Mouse (Mus musculus): ENCODE data around the gene Imp3. TPM values are rescaled to one million over a fixed set of nuclear protein-coding genes. Genes with fewer than 3 reads are reported as not detected.

The Imp3 gene
- polyA plus RNA-seq (2015; fragmentation: Nextera tagmentation; extraction: Ambion mirVana), result 73.7 and 77.5 TPM in 2 replicates

DNA sequence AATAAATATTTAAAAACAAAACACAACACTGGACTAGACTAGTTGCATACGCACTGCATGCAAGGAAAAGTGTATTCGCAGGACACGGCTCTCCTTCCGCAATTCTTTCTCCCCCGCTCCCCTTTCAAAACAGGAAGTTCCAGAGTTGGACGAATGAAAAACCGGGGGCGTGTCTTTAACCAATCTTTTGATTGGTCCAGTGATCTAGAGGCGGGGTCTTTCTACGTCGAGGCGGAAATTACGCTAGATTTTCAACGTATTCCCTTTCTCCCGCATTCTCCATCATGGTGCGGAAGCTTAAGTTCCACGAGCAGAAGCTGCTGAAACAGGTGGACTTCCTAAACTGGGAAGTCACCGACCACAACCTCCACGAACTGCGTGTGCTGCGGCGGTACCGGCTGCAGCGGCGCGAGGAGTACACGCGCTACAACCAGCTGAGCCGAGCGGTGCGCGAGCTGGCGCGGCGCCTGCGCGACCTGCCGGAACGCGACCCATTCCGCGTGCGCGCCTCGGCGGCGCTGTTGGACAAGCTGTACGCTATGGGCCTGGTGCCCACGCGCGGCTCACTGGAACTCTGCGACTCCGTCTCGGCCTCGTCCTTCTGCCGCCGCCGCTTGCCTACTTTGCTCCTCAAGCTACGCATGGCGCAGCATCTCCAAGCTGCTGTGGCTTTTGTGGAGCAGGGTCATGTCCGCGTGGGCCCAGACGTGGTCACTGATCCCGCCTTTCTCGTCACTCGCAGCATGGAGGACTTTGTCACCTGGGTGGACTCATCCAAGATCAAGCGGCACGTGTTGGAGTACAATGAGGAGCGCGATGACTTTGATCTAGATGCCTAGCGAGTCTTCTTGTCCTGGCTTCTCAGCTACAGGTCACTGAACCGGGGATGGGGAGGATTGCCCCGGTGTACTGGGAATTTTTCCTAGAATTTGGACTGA, at the start of gene Imp3:
Imp3 (plus strand) TSS at position 253 of the 938 bp plus-strand sequence.
- H3K27ac ChIP-seq (replicated peaks), result peak within 1 kb of the TSS; percentile 96
- peak within 1 kb of the TSS; percentile 85 for H3K4me2 ChIP-seq
- peak within 1 kb of the TSS; percentile 78 for H3K9ac ChIP-seq (replicated peaks)
- H3K36me3 ChIP-seq, result no peaks in the 10 kb centered on the region
- under 1% methylated on average over 73 of the region's 73 CpGs for WGBS
- no peaks in the 10 kb centered on the region for H3K27me3 ChIP-seq (replicated peaks)
- no peaks in the 10 kb centered on the region for H3K9me3 ChIP-seq (replicated peaks)
- peaks cover 27% of the 10 kb centered on the region for H3K4me1 ChIP-seq
- ATAC-seq (ENCODE audit: low FRiP score), result peak; percentile 97
- peak within 1 kb of the TSS; percentile 94 for H3K4me3 ChIP-seq (replicated peaks)

- H3K9ac ChIP-seq (replicated peaks), result no peak overlapping the region
- peaks cover 18% of the 10 kb centered on the region for H3K4me1 ChIP-seq
- 94% methylated on average over 16 of the region's 16 CpGs for WGBS
- no peaks in the 10 kb centered on the region for H3K36me3 ChIP-seq
- no peak overlapping the region for H3K27ac ChIP-seq (replicated peaks)
- ATAC-seq (ENCODE audit: low FRiP score), result no peak
- H3K4me3 ChIP-seq (replicated peaks), result no peak overlapping the region
- no peaks in the 10 kb centered on the region for H3K9me3 ChIP-seq (replicated peaks)
- peaks cover 4% of the 10 kb centered on the region for H3K27me3 ChIP-seq (replicated peaks)
- no peak overlapping the region for H3K4me2 ChIP-seq
These were observed 49.7 kb upstream of the Imp3 start for GRCm38 (mm10) chr9:56887581-56887980.

DNA sequence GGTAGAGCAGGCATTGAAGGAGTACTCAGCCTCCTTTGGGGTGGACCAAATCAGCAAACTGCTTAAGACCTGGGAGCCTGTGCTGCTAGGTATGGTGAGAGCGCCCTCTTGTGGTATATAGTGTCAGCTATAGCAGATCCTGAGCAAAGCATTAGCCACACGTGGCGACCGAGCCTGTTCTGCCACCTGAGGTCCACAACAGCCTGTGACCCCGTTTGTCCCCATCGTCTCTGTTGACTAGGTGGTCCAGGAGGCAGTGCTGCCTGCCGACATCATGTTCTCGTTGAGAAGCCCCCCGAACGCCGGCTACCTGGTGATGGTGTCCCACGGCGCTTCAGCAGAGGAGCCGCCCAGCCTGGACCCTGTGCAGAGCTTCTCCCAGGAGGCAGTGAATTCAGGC, 47.5 kb upstream of the Imp3 start:
- Histone ChIP-seq H3K27me3 (replicated peaks) (peaks cover 7% of the 10 kb centered on the region), H3K27ac (replicated peaks) (no peak overlapping the region), H3K9me3 (replicated peaks) (no peaks in the 10 kb centered on the region), H3K4me3 (replicated peaks) (peak overlapping the region; percentile 29), H3K36me3 (no peaks in the 10 kb centered on the region), H3K4me1 (peaks cover 25% of the 10 kb centered on the region), H3K9ac (replicated peaks) (peak overlapping the region; percentile 27; the same call in 1 of the 2 replicates), H3K4me2 (peak overlapping the region; percentile 62)
- 7% methylated on average over 14 of the region's 14 CpGs for WGBS
- peak; percentile 71 for ATAC-seq (ENCODE audit: low FRiP score)

GRCm38 (mm10) chr9:56890522-56891250, 46.6 kb upstream of the Imp3 start:
- ATAC-seq (ENCODE audit: low FRiP score), result no peak

GRCm38 (mm10) chr9:56891517-56892011, 45.7 kb upstream of the Imp3 start:
- ATAC-seq (ENCODE audit: low FRiP score), result peak; percentile 32; the same call in 1 of the 2 replicates
- Histone ChIP-seq H3K4me2 (peak overlapping the region; percentile 50), H3K4me1 (peaks cover 25% of the 10 kb centered on the region), H3K9ac (replicated peaks) (peak overlapping the region; percentile 33; the same call in 1 of the 2 replicates), H3K36me3 (no peaks in the 10 kb centered on the region), H3K27ac (replicated peaks) (no peak overlapping the region), H3K4me3 (replicated peaks) (no peak overlapping the region), H3K9me3 (replicated peaks) (no peaks in the 10 kb centered on the region), H3K27me3 (replicated peaks) (peaks cover 7% of the 10 kb centered on the region)
- WGBS, result 28% methylated on average over 12 of the region's 12 CpGs

More at GRCm38 (mm10) chr9:56890522-56891250, 46.6 kb upstream of the Imp3 start:
- H3K4me2 ChIP-seq, result peak overlapping the region; percentile 62; the same call in 1 of the 2 replicates
- no peak overlapping the region for H3K4me3 ChIP-seq (replicated peaks)
- no peaks in the 10 kb centered on the region for H3K9me3 ChIP-seq (replicated peaks)
- no peaks in the 10 kb centered on the region for H3K36me3 ChIP-seq
- no peak overlapping the region for H3K27ac ChIP-seq (replicated peaks)
- 0 out of 2 replicates have a peak overlapping the region, but pooled peaks have one; percentile 27 for H3K9ac ChIP-seq (replicated peaks)
- peaks cover 7% of the 10 kb centered on the region for H3K27me3 ChIP-seq (replicated peaks)
- H3K4me1 ChIP-seq, result peaks cover 25% of the 10 kb centered on the region
- WGBS, result 73% methylated on average over 11 of the region's 11 CpGs

DNA sequence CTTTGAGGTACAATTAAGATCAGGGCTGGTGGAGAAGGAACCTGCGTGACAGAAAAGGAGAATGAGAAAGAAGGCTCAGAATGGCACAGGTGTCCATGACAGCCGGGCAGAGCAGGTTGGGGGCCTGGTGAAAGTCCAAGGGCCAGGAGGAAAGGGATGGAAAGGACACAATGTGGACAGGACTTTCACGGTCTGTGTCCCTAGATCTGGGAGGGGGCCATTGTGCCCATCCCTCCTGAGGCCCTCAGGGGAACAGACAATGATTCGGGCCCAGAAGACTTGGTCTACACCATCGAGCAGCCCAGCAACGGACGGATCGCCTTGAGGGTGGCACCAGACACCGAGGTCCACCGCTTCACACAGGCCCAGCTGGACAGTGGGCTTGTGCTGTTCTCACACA, 45.2 kb upstream of the Imp3 start:
- 90% methylated on average over 10 of the region's 10 CpGs for WGBS
- no peak overlapping the region for H3K27ac ChIP-seq (replicated peaks)
- ATAC-seq (ENCODE audit: low FRiP score), result no peak
- peak overlapping the region; percentile 50; the same call in 1 of the 2 replicates for H3K4me2 ChIP-seq
- no peak overlapping the region for H3K4me3 ChIP-seq (replicated peaks)
- H3K4me1 ChIP-seq, result peaks cover 25% of the 10 kb centered on the region
- H3K36me3 ChIP-seq, result no peaks in the 10 kb centered on the region
- no peaks in the 10 kb centered on the region for H3K9me3 ChIP-seq (replicated peaks)
- no peak overlapping the region for H3K9ac ChIP-seq (replicated peaks)
- H3K27me3 ChIP-seq (replicated peaks), result peaks cover 7% of the 10 kb centered on the region

- Histone ChIP-seq H3K4me2 (no peak overlapping the region), H3K4me1 (peaks cover 25% of the 10 kb centered on the region), H3K36me3 (no peaks in the 10 kb centered on the region), H3K9me3 (replicated peaks) (no peaks in the 10 kb centered on the region), H3K4me3 (replicated peaks) (no peak overlapping the region), H3K27ac (replicated peaks) (no peak overlapping the region), H3K9ac (replicated peaks) (no peak overlapping the region), H3K27me3 (replicated peaks) (peaks cover 7% of the 10 kb centered on the region; the same call in 1 of the 2 replicates)
- 49% methylated on average over 8 of the region's 8 CpGs for WGBS
- no peak for ATAC-seq (ENCODE audit: low FRiP score)
These were observed 44.0 kb upstream of the Imp3 start for GRCm38 (mm10) chr9:56893313-56893712.

GRCm38 (mm10) chr9:56894006-56894405, 43.3 kb upstream of the Imp3 start:
- Histone ChIP-seq H3K9ac (replicated peaks) (no peak overlapping the region), H3K27me3 (replicated peaks) (peaks cover 7% of the 10 kb centered on the region; the same call in 1 of the 2 replicates), H3K4me3 (replicated peaks) (no peak overlapping the region), H3K36me3 (no peaks in the 10 kb centered on the region), H3K9me3 (replicated peaks) (no peaks in the 10 kb centered on the region), H3K4me2 (no peak overlapping the region), H3K27ac (replicated peaks) (no peak overlapping the region), H3K4me1 (peaks cover 25% of the 10 kb centered on the region)
- no peak for ATAC-seq (ENCODE audit: low FRiP score)
- 8% methylated on average over 3 of the region's 3 CpGs for WGBS

DNA sequence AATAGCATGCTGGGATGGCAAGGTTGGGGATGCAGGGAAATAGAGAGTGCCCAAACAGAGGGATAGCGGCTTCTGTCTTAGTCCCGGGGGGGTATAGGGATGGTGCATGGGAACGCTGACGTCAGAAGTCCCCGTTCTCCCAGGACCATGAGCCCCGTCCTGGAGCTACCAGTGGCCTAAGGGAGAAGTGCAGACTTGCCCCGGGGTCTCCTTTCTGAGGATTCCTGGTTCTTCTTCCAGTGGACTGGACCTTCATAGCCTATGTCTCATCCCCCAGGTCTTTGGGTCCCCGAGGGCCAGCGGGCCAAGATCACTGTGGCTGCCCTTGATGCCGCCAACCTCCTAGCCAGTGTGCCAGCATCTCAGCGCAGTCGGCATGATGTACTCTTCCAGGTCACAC, 40.5 kb upstream of the Imp3 start:
- Histone ChIP-seq H3K27ac (replicated peaks) (no peak overlapping the region), H3K36me3 (no peaks in the 10 kb centered on the region), H3K4me2 (no peak overlapping the region), H3K9me3 (replicated peaks) (no peaks in the 10 kb centered on the region), H3K4me1 (peaks cover 15% of the 10 kb centered on the region), H3K9ac (replicated peaks) (no peak overlapping the region), H3K4me3 (replicated peaks) (no peak overlapping the region), H3K27me3 (replicated peaks) (0 out of 2 replicates have a peak, but pooled peaks cover 3% of the 10 kb centered on the region)
- 92% methylated on average over 12 of the region's 12 CpGs for WGBS
- ATAC-seq (ENCODE audit: low FRiP score), result no peak

GRCm38 (mm10) chr9:56899409-56899808, 37.9 kb upstream of the Imp3 start:
- no peak overlapping the region for H3K27ac ChIP-seq (replicated peaks)
- H3K9me3 ChIP-seq (replicated peaks), result no peaks in the 10 kb centered on the region
- H3K27me3 ChIP-seq (replicated peaks), result no peaks in the 10 kb centered on the region
- 68% methylated on average over 11 of the region's 11 CpGs for WGBS
- H3K4me3 ChIP-seq (replicated peaks), result no peak overlapping the region
- H3K4me2 ChIP-seq, result no peak overlapping the region
- H3K4me1 ChIP-seq, result no peaks in the 10 kb centered on the region
- no peak overlapping the region for H3K9ac ChIP-seq (replicated peaks)
- ATAC-seq (ENCODE audit: low FRiP score), result no peak
- H3K36me3 ChIP-seq, result no peaks in the 10 kb centered on the region

DNA sequence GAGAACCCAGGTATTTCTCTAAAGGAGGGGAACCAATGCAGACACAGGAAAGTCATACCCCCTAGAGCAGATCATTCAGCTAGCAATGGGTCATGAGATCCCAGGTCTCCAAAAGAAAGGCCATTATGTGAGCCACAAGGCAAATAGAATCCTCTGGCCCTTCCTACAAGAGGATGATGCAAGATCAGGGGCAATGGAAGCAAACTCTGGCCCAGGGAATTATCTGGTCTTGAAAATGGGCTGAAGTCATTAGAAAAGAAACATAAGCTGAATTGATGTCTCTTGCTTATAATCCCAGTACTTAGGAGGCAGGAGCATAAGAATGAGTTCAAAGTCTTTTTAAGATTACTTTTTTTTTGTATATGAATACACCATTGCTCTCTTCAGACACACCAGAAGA, 37.2 kb upstream of the Imp3 start:
- ATAC-seq (ENCODE audit: low FRiP score), result no peak
- H3K27me3 ChIP-seq (replicated peaks), result no peaks in the 10 kb centered on the region
- H3K9me3 ChIP-seq (replicated peaks), result no peaks in the 10 kb centered on the region
- no peak overlapping the region for H3K4me3 ChIP-seq (replicated peaks)
- no peak overlapping the region for H3K4me2 ChIP-seq
- H3K36me3 ChIP-seq, result no peaks in the 10 kb centered on the region
- no peaks in the 10 kb centered on the region for H3K4me1 ChIP-seq
- no peak overlapping the region for H3K27ac ChIP-seq (replicated peaks)
- H3K9ac ChIP-seq (replicated peaks), result no peak overlapping the region

Measured in neural tube, embryonic 15.5 days (tissue).